Mouse (Mus musculus) right cerebral cortex, adult 2 months (tissue): Measurements from ENCODE around the gene Btbd35f24.
"Not testable (repeated sequence)": the region's sequence is repeated elsewhere in the genome, so short reads cannot be mapped to it uniquely, and the experiment has no call there.

Experiments used
- DNase-seq, 2 experiments: peaks; one replicate each; pipeline ENCODE4 v3.0.0; 2021 to 2022; ENCODE audit warnings: low spot score in 2 of 2

Gene Btbd35f24

DNA sequence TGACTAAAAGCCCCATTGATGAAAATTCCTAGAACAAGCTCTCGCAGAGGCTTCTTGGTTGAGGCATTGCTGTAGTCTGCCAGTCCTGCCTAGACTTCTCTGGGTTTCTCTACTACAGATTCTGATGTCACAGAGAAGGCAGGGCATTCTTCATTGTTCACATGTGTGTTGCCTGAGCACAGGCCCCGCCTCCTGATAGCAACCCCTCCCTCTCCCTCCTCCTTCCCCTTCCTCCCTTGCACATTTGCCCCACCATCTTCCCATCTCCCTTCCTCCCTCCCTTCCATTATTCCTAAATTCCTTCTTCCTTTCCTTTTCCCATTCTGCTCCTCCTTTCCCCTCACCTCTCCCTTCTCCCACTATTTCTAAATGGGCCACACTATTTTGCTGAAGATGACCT, at the start of gene Btbd35f24:
Gene Btbd35f24 (minus strand): TSS at position 101 of the 400 bp plus-strand sequence.
- not testable (repeated sequence) for DNase-seq
